Mouse (Mus musculus) Muller cell, postnatal 12 days (primary cell): Measurements from ENCODE around the gene Olfr1416.

Experiments
- DNase-seq: peaks from one replicate; pipeline ENCODE4 v3.0.0-alpha.2; 2015; ENCODE audit errors: inconsistent ontology term

The Olfr1416 gene

DNA sequence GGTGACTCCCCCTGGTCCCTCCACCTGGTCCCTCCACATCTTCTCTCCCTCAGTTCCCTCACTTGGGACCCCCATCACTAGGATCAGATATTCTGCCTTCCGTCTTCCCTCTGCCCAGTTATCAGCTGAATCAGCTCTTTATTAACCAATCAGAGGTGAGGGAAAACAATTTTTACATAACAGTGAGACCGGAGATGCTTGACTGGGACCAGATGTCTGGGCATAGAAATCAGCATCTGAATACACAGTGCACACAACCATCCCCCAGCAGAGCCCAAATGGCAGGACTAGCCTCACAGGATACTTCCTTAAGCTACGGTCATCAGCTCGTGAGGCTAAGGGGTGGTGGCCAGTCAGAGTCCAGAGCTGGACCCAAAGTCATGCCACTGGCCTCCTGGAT lies 52.8 kb downstream of the Olfr1416 start:
- no peak for DNase-seq

DNA sequence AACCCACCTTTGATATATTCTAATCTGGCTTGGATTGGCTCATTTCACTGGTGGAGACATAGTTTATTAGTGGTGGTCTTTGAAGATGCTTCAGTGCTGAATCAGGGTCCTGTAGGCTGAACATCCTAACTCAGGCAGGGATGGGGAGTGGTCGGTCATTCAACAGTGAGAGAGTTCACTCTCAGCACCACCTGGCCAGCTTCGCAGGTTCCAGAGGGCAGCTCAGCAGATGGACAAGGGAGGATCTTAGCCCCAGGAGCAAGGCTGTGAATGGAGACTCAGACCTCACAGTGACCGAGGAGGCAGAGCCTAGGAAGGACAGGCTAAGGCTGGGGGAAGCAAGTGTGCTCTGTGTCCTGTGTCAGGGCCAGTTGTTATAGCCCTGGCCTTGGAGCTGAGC lies 53.5 kb downstream of the Olfr1416 start:
- no peak for DNase-seq

DNA sequence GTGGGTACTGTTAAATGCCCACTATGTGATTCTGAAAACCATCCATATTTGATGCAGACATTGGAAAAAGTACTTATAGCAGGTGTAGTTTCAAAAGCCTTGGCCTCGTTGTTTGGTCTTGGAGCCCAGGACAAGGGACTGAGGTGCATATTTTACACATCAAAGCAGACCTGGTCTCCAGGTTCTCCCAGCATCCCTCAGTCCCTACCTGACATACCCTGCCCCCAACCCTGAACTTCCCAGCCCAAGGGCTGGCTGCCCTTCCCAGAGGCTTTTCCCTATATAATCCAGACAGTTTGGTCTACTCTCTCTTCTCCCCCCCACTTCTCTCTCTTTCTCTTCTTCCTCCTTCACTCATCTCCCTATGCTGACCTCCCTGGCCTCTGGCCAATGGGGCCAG lies 53.9 kb downstream of the Olfr1416 start:
- DNase-seq = no peak
